Mouse (Mus musculus) spleen, postnatal 14 days (tissue): ENCODE measurements around the gene Dek.

ENCODE experiments used
- DNase-seq, 2 experiments: peaks; one replicate each; pipeline ENCODE4 v3.0.0; 2021 to 2022; ENCODE audit warnings: low spot score in 2 of 2

Gene Dek

DNA sequence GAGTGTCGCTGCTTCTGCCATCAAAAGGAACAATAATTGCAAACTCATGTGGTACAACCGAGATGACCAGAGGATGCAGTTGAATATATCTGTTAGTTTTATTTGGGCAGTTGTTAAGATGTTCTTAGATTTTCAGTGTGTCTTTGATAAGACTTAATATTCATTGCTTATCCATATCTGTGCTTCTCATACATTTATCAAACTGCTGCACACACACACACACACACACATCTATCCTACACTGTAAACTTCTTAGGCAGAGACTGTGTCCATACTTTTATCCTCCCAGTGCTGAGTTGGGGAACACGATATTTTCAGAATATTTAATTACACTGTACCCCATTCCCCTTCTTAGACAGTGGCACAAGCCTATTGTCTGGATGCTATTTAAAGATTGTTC lies 5.2 kb upstream of the Dek start:
- no peak for DNase-seq

DNA sequence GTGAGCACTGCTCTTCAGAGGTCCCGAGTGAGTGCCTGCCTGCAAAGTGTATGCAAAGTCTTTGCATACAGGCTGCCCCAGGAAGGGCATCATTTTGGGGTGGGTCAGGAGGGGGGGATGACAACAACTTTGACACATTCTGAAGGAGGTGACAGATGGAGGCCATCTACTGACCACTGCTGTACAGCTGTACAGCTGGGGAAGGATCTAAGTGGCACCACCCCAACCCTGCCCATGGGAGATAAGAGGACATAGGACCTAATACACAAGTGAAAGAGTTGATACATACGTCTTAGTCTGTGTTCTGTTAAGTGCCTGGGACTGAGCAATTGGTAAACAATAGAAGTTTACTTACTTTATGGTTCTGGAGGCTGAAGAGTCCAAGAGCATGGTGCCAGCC lies 3.2 kb upstream of the Dek start:
- DNase-seq = no peak

DNA sequence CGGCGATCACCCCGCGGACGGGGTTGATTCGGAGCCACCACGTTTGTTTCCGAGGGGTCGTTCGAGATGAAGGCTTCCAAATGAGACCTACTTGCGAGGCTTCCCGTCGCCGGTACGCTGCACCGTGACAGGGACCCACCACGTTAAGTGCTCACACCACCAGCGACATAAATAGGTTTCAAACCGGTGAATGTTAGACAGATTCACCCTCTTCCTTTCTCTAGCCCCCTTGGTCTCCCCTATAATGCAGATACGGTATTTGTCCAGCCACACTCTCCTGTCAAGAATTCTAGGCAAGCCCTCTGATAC lies 533 bp upstream of the Dek start:
- DNase-seq = no peak

DNA sequence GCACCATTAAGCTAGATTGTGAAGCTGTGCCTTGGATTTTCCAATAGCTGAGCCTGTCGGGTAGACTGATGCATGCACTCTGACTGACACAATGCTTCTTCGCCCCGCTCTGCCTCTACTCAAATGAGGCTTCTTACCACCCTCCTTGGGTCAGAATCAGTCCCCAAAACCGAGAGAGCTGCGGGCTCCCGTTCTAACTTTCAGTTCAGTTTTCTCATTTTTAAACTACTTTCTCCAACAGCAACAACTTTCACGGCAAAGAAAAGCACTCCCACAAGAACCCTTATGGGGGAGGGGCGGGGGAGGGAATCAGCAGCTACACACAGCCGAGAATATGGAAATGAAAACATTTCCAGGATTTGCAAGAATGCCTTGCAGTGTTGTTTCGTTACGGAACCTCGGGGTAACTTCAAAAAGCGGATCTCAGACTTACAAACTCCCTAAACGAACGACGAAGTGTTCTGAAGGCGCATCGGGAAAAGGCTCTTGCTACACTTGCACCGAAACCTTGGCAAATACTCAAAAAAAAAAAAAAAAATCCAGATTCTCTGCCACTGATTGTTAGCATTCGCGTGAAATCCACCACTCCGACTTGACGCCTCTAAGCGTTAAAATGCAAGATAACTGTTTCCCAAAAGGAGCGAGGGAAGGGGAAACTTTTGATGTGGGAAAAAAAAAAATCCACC lies 1.0 kb downstream of the Dek start:
- DNase-seq = no peak

DNA sequence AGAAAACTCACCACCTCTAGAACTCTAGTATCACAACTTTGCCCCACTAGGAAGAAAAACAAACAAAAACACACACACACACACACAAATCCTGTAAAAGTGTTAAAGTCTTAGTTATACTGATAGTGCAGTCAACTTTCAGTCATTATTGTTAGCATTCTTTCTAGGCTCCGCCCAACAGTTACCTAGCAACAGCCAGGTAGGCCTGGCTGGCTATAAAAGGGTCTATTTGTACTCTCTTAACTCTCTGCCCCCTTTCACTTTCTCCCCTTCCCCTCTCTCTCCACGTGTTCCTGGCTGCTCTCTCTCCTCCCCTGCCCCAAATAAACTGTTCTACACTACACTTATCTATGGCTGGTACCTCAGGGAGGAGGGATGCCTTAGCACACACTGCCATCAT lies 1.9 kb downstream of the Dek start:
- no peak for DNase-seq

DNA sequence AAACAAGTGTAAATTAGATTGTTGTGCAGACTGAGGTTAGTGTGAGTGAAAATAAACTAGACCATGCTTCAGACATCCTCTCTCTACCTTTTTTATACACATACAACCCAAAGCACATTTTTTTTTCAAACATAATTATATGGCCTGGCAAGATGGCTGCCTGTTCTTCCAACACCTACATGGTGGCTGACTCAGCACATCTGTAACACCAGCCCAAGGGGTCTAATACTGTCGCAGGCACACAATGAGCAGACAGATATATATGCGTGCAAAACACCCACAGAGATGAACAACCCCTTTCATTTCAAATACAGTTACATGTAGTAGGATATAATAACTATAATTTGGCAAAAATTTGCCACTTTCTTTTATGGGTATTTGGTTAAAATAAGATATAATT lies 5.4 kb downstream of the Dek start:
- no peak for DNase-seq

DNA sequence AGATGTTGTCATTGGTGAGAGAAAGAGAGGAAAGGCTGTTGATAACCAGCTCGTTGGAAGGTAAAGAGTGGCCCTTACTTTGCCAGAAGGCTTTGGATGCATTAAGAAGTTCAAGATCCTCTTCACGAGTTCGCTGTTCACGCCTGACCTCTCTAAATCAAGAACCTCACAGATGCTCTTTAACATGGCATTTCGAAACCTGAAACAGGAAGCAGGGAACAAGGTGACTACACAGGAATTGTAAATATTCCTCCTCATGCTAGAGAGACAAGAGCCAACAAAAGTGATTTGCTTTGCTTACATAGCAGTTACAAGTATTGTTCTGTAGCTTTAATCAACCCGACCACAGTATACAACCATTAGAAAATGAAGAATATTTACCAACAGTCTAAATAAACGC lies 6.7 kb downstream of the Dek start:
- DNase-seq = no peak

DNA sequence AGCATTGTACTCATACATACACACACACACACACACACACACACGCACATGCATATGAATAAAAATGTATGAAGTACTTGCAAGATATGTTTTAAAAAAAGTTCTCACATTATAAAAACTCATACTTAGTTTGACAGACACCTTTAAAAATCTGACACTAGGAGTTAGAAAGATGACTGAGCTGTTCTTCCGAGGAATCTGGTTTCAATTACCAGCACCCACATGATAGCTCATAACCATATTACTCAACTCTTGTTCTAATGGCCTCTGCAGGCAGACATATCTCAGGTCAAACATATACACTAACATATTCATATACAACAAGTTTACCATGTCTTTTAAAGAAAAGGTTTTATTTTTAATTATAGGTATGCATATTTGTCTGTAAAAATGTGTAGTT lies 9.4 kb downstream of the Dek start:
- no peak for DNase-seq

DNA sequence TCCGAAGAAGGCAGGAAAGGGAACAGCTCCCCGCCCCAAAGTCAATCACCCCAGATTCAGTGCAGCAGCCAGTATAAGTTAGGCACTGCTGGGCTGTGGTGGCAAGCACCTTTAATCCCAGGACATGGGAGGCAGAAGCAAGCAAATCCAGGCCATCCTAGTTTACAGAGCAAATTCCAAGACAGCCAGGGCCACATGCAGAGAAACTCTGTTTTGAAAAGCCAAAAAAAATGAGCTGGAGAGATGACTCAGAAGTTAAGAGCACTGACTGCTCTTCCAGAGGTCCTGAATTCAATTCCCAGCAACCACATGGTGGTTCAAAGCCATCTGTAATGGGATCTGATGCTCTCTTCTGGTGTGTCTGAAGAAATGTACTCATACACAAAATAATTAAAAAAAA lies 12.2 kb downstream of the Dek start:
- DNase-seq = no peak

DNA sequence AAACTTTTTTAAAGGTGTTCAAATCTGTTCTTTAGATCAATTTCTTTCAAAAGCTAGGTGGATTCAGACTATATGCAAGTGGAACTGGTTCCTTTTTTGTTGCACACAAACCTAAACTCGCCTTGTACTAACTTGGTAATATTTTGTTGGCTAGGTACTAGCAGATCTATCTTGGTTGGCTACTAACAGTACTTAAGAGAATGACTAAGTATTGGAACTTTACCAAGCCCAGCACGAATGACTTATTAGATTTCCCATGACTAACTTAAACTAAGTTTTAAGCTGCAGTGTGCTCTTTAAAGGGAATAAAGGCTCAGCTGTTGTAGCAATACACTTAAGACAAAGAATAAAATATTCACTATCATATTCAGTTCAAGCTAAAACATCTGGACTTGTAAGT lies 16.7 kb downstream of the Dek start:
- no peak for DNase-seq

DNA sequence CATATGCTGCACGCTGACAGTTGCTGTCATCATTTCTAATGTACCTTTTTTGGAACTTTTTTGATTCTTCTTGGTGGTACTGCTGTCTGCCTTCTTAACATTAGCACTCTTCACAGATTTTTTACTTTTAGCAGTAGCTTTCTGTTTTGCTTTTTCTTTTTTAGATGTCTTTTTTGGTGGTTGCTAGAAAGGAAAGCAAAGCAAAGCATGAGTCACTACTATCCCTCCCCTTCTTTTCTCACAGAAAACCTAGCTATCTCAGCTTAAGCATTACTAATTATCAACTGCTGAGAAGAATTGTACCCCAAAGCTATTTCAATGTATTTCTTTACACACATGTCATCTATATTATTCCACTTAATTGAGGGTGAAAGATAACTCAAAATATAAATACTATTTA lies 17.6 kb downstream of the Dek start:
- DNase-seq = no peak

DNA sequence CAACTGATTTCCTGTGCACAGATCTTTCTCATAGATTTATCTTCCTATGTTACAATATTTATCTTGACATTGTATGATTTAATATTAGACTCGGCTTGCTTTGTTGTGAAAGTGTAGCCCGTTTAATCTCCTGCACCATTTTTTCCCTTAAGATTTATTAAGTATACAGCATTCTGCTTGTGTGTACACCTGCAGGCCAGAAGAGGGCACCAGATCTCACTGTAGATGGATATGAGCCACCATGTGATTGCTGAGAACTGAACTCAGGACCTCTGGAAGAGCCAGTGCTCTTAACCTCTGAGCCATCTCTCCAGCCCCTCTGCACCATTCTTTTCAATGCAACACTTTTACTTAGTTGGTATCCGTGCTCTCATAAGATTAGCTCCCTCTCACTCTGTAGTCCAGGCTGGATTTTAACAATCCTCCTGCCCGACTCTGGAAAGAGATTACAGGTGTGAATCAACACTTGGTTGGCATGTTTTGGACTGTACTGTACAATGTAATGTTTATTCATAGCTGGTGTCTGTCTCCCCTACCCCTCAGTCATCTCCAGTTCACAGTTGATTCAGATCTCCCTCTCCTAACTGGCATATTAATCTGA lies 25.0 kb downstream of the Dek start:
- DNase-seq = no peak

DNA sequence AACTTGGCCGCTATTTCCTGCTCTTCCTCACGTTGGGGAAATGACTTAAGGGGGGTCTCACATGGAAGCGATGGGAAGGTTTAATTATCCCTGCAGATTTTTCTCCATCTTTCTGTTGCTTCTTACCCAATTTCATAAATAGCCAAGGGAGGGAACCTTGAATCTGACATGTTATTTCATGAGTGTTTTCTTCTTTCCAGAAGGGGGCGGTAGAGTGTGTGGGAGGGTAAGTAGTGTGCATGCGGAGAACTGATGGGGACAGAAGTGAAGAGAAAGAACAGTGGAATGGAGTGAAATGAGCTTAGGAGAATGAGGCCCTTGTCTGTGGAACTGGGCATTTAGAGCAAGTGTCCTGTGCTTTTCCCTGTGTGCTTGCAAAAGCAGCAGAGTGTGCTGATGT lies 27.2 kb downstream of the Dek start:
- DNase-seq = no peak

DNA sequence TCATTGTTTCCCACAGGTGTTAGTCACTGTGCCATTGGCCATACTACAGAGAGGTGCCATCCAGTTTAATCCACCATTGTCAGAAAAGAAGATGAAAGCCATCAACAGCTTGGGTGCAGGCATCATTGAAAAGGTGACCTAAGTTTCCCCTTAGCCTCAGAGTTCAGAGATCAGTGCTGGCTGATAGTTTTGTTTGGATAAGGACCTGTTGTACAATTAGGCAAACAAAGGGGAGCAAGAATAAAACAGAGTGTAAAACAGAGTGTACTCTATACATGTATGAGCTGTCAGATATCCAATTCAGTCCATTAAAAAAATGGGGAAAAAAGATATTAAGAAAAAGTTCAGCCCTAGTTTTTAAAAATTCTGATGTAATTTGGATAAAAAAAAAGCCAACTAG lies 28.6 kb downstream of the Dek start:
- no peak for DNase-seq

DNA sequence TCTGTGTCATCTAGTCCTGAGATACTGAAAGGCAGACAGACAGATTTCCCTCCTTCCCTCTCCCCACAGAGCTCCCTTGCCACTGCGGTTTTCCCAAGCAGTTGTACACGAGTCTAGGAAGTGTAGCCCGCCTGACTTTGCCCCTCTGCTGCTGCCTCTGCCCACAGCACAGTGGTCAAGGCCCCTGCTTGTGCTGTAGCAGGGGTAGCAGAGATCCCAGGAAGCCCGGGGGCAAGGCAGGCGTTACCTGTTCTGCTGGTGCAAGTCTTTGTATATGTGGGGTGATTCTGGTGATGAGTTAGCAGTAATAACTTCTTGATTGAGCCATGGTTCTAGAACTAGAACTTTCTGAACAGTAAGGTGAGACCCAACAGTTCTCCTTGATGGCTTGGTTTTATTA lies 29.8 kb downstream of the Dek start:
- DNase-seq = no peak

DNA sequence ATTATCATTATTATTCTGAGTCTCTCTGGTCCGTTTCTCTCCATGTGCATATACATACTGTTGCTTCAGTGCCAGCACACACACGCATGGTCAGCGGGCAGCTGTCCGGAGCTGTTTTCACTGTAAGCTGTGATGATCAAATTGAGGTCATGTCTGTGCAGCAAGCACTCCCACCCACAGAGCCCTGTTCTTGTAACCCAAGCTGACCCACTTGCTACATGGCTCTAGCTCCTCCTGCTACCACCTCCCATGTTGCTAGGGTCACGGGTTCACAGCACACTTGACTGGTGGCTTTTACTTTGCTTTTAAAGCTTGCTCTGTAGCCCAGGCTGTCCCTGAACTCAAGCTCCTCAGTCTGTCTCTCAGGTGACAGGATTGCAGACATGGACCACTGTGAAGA lies 33.5 kb downstream of the Dek start:
- no peak for DNase-seq

DNA sequence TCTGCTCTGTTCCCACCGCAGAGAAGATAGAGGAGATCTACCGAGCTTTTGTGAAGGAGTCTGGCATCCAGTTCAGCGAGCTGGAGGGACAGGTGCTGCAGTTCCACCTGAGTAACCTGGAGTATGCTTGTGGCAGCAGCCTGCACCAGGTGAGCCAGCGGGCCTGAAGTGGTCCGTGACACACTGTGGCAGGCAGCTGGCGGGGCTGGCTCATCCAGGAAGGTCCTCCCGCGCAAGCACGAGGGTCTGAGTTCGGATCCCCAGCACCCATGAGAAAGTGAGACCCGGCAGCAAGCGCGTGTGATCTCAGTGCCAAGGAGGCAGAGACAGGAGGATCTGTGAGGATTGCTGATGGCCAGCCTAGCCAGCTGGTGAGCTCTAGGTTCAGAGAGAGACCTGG lies 34.1 kb downstream of the Dek start:
- DNase-seq = no peak

DNA sequence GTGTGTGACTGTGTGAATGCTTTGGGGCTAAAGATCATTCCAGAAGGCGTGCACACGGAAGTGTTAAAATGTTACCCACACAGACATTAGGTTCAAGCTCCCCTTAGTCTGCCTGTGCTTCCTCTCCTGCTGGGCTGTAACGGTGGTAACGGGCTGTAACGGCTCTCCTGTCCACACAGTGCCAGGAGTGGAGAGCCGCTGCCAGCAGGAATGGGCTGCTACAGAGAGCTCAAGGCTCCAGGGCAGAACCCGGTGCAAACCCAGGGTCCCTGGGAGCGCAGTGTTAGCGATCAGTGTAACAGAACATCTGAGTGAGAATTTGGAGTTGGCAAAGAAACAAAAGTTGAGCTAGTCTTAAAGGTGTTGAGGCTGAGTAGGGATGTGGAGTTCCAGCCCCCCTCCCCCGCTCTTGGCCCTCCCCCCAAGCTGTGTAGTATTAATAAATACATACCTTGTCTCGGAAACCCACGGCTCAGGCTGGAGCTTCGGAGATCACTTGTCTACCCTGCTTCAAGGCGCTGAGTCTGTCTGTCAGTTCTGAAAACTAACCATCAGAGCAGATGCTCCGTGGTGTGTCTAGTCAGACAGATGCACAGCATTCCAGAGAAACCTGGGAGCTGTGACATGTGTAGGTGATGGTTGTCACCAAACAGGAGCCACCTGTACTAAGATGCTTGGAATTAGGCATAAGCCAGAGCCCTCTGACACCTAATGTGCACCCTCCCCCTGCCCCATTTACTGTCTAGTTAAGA lies 35.5 kb downstream of the Dek start:
- DNase-seq = no peak

DNA sequence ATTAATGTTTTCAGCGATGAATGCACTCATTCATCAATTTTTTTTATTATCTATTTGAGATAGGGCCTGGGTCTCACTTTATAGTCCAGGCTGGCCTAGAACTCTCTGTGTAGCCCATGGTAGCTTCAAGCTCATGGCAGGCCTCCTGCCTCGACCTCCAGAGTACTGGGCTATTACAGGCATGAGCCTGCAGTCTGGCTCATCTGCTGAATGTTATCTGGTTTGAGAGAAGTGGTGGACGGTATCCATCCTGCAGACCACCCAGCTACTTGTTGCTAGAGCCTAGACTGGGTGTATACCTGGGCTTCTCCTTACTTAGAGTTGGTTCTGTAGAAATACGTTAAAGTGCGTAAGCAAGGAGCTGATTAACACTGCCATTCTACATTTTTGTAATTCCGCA lies 39.0 kb downstream of the Dek start:
- no peak for DNase-seq

DNA sequence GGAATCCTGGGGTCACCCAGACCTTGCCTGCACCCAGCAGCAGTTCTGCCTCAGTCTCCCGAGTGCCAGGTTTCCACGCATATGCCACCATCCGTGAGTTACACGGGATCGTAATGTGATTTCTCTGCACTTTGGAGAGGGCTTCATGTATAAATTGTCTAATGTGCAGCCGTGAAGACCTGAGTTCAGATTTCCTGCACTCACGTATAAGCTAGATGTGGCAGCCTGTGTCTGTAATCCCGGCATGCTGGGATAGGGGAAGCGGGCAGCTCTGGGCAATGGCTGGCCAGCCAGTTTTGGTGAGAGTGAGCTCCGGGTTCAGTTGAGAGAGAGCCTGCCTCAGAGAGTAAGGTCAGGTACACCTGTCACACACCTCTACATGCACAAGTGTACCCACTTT lies 39.5 kb downstream of the Dek start:
- no peak for DNase-seq

DNA sequence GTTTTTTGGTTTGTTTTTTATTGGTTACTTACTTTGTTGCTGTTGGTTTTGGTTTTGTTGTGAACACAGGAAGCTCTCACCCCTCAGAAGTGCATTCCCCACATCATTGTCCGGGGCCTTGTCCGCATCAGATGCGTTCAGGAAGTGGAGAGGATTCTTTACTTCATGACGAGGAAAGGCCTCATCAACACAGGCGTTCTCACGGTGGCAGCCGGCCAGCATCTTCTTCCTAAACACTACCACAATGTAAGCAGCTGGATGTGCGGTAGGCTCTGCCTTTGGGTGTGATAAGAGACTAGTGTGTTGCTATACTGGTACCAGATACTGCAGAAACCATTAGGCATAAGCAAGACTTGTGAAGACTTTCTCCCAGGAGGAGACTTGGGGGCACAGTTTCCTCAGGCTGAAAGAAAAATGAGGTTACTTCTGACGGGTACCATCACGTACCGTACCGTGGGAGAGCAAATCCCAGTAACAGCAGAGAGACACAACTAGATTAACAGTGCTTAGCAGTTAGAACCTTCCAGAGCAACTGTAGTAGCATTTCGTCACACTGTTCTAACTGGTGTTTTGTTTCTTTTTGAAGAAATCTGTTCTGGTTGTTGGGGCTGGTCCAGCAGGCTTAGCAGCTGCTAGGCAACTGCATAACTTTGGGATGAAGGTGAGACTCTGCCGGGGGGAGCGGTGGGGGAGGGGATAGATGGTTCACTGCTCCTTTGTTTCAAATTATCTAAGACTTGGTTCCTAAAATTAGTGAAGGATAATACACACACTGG lies 41.8 kb downstream of the Dek start:
- DNase-seq = no peak

DNA sequence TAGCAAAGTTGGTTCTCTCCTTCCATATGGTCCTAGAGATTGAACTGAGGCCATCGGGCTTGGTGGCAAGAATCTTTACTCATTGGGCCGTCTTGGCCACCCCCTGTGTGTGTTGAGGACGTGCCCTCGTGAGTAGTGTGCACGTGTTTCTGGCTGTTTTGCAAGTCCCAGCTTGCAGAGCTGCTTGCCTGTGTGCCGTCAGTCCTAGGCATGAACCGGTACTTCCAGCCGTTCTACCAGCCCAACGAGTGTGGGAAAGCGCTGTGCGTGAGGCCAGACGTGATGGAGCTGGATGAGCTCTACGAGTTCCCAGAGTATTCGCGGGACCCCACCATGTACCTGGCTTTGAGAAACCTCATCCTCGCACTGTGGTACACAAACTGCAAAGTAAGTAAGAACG lies 43.2 kb downstream of the Dek start:
- no peak for DNase-seq

DNA sequence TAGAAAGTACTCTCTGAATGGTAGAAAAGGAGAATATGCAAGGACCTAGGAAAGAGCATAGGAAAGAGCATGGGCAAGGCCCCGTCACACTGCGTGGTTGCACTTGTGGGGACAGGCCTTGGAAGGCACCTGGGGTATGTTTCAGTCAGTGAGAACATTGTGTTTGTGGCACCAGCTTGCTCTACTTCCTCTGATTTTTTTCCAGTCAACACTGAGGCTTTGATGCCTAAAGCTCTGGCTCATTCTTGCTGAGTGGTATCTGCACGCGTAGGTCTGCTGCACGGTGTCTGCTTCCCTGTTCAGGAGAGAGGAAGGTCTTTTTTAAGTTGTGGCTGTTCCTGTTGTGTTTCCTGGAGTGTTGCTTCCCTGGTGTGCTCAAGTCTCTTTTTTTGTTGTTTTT lies 49.2 kb downstream of the Dek start:
- DNase-seq = no peak
